Mouse (Mus musculus) small intestine, adult 2 months (tissue): ENCODE data around the gene Gla.

Experiments
- CTCF ChIP-seq: fragments of 200-500 bp; IDR thresholded peaks from 2 replicates; pipeline ENCODE4 v1.5.1; 2012; ENCODE audit warnings: low read depth, mild to moderate bottlenecking, control low read depth, inconsistent platforms, low read length, moderate library complexity, mixed read lengths; ENCODE audit not compliant: insufficient replicate concordance, insufficient read length; ENCODE audit errors: extremely low read depth
- POLR2A ChIP-seq: fragments of 200-500 bp; IDR thresholded peaks from 2 replicates; pipeline ENCODE4 v1.6.1; 2012; ENCODE audit warnings: low read depth, mild to moderate bottlenecking, control low read depth, inconsistent platforms, low read length, moderate library complexity

DNA sequence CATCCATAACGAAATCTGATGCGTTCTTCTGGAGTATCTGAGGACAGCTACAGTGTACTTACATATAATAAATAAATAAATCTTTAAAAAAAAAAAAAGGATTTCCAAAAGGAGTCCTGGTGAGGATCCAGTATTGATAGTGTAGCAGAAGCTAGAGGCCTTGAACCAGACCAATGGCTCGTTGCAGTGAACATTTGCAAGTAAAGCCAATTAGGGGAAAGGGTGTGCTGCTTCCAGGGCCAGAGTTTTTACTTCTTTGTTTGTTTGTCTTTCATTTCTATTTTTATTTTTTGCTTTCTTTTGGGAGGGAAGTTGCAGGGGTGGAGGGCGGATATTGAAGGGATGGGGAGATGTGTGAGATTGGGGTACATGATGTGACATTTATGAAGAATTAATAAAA, 47.6 kb downstream of the Gla start:
- TF ChIP-seq CTCF (no peak), POLR2A (no peak)
